ENCODE assay signal across 8 mouse cellular contexts in the genomic region with DNA sequence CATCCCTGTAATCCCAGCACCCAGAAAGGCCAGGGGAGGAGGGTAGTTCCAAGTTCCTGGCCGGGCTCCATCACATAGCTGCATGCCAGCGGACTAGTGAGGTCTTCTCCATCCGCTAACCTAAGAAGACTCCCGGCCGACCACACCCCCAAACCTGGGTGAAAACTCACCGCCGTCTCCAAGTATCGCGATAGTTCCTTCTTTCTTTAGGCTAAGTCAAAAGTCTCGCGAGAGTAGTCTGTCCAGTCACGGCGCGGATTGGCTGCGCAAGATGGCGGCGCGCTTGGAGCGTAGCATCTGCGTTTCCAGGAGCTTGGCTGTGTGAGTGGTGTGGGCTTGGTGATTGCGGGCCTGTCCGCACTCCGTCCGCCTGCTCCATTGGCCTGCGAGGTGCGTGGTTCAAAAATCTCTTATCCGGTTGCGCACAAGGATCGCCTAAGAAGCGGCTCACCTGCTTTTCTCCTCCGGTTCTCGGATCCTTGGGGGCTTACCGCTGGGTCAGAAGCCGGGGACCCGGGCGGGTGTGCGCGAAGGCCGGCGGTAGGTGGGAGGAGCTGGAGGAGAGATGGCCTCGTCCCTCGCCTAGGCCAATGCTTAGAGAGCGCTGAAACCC. TPM values are rescaled to one million over a fixed set of nuclear protein-coding genes. Genes with fewer than 3 reads are reported as not detected.
DNase-seq lines count a peak whose midpoint lies in the region; ATAC-seq and TF ChIP-seq lines count a peak whose summit lies in the region.

A gene (plus strand): TSS at position 236 of the 613 bp plus-strand sequence.

- under 1% methylated on average over 43 of the region's 43 CpGs for WGBS in forebrain, embryonic 13.5 days
- WGBS in large intestine, adult 2 months = under 1% methylated on average over 43 of the region's 43 CpGs
- 1% methylated on average over 43 of the region's 43 CpGs for WGBS in liver, postnatal 0 days (ENCODE audit: insufficient replicate concordance)
- WGBS in neural tube, embryonic 14.5 days = under 1% methylated on average over 43 of the region's 43 CpGs

- H3K4me3 ChIP-seq in ES-Bruce4 (ENCODE audit: low read depth, low read length) = peak within 1 kb of the TSS; percentile 74
- peak within 1 kb of the TSS; percentile 68 for H3K4me3 ChIP-seq in forebrain, embryonic 13.5 days
- peak within 1 kb of the TSS; percentile 88 for H3K4me3 ChIP-seq in liver, postnatal 0 days (ENCODE audit: low read depth, low read length)
- H3K4me3 ChIP-seq in neural tube, embryonic 14.5 days (ENCODE audit: low read depth, low read length) = peak within 1 kb of the TSS; percentile 89

- H3K9ac ChIP-seq in ES-Bruce4 (ENCODE audit: low read depth, poor library complexity, severe bottlenecking) = peak within 1 kb of the TSS; percentile 66
- peak within 1 kb of the TSS; percentile 79 for H3K9ac ChIP-seq in forebrain, embryonic 13.5 days
- H3K9ac ChIP-seq in liver, postnatal 0 days (replicated peaks) = peak within 1 kb of the TSS; percentile 91
- H3K9ac ChIP-seq in neural tube, embryonic 14.5 days (replicated peaks; ENCODE audit: low read depth, low read length) = peak within 1 kb of the TSS; percentile 86

- peak within 1 kb of the TSS; percentile 80 for H3K4me2 ChIP-seq in forebrain, embryonic 13.5 days
- H3K4me2 ChIP-seq in liver, postnatal 0 days (ENCODE audit: low read depth, low read length) = peak within 1 kb of the TSS; percentile 98
- H3K4me2 ChIP-seq in neural tube, embryonic 14.5 days (ENCODE audit: low read depth, low read length) = peak within 1 kb of the TSS; percentile 63

- TF ChIP-seq CTCF in ES-Bruce4 (IDR thresholded peaks at IDR 0.05; ENCODE audit: low read depth, low read length) = no peak
- no peak for TF ChIP-seq CTCF in liver, postnatal 0 days (IDR thresholded peaks at IDR 0.05; ENCODE audit: low read depth)

- H3K4me1 ChIP-seq in ES-Bruce4 (ENCODE audit: control insufficient read depth, insufficient read depth, low read length) = no peaks in the 10 kb centered on the region
- H3K4me1 ChIP-seq in forebrain, embryonic 13.5 days = peaks cover 17% of the 10 kb centered on the region
- H3K4me1 ChIP-seq in liver, postnatal 0 days (ENCODE audit: insufficient read depth) = peaks cover 17% of the 10 kb centered on the region
- H3K4me1 ChIP-seq in neural tube, embryonic 14.5 days (ENCODE audit: control insufficient read depth, insufficient read depth, low read length) = peaks cover 15% of the 10 kb centered on the region

- no peaks in the 10 kb centered on the region for H3K27me3 ChIP-seq in ES-Bruce4 (ENCODE audit: control insufficient read depth, insufficient read depth, low read length, poor library complexity, severe bottlenecking)
- no peaks in the 10 kb centered on the region for H3K27me3 ChIP-seq in forebrain, embryonic 13.5 days
- no peaks in the 10 kb centered on the region for H3K27me3 ChIP-seq in liver, postnatal 0 days (ENCODE audit: insufficient read depth, low read length)
- H3K27me3 ChIP-seq in neural tube, embryonic 14.5 days (ENCODE audit: control insufficient read depth, insufficient read depth, low read length) = no peaks in the 10 kb centered on the region

- TF ChIP-seq EP300 in ES-Bruce4 (IDR thresholded peaks at IDR 0.05; ENCODE audit: insufficient read depth, low read depth, low read length) = no peak; the same call in 1 of the 2 replicates
- TF ChIP-seq EP300 in liver, postnatal 0 days (IDR thresholded peaks at IDR 0.05; ENCODE audit: low read depth) = peak; percentile 85

- peaks cover 29% of the 10 kb centered on the region for H3K36me3 ChIP-seq in ES-Bruce4 (ENCODE audit: control insufficient read depth, insufficient read depth, low read length, poor library complexity, severe bottlenecking)
- peaks cover 25% of the 10 kb centered on the region for H3K36me3 ChIP-seq in forebrain, embryonic 13.5 days (ENCODE audit: poor library complexity, severe bottlenecking)
- H3K36me3 ChIP-seq in liver, postnatal 0 days (replicated peaks; ENCODE audit: insufficient read depth, low read length) = peaks cover 11% of the 10 kb centered on the region; the same call in 1 of the 2 replicates
- peaks cover 16% of the 10 kb centered on the region; the same call in 1 of the 2 replicates for H3K36me3 ChIP-seq in neural tube, embryonic 14.5 days (ENCODE audit: control insufficient read depth, insufficient read depth, low read length)

- ATAC-seq in cerebellum, adult (ENCODE audit: insufficient number of reproducible peaks, low FRiP score, low TSS enrichment) = peak; percentile 95; the same call in 1 of the 2 replicates
- ATAC-seq in forebrain, embryonic 13.5 days = peak; percentile 98
- ATAC-seq in liver, postnatal 0 days = peak; percentile 97
- peak; percentile 95 for ATAC-seq in neural tube, embryonic 14.5 days (ENCODE audit: low read depth)

- DNase-seq in heart, postnatal 10 days = peak; percentile 97
- peak; percentile 89 for DNase-seq in large intestine, adult 2 months (ENCODE audit: low read depth, low spot score)
- DNase-seq in liver, postnatal 0 days = peak; percentile 93
- peak; percentile 93 for DNase-seq in testis, postnatal 10 days (ENCODE audit: low spot score)

- H3K27ac ChIP-seq in ES-Bruce4 (ENCODE audit: insufficient read depth, low read length) = peak within 1 kb of the TSS; percentile 18; the same call in 1 of the 2 replicates
- peak within 1 kb of the TSS; percentile 92 for H3K27ac ChIP-seq in forebrain, embryonic 13.5 days
- H3K27ac ChIP-seq in liver, postnatal 0 days (ENCODE audit: low read depth) = peak within 1 kb of the TSS; percentile 96
- H3K27ac ChIP-seq in neural tube, embryonic 14.5 days (ENCODE audit: low read depth, low read length) = peak within 1 kb of the TSS; percentile 96

- no peaks in the 10 kb centered on the region for H3K9me3 ChIP-seq in ES-Bruce4 (replicated peaks; ENCODE audit: control insufficient read depth, insufficient read depth, low read length, poor library complexity, severe bottlenecking)
- H3K9me3 ChIP-seq in forebrain, embryonic 13.5 days (replicated peaks) = no peaks in the 10 kb centered on the region
- no peaks in the 10 kb centered on the region for H3K9me3 ChIP-seq in liver, postnatal 0 days (ENCODE audit: low read length)
- no peaks in the 10 kb centered on the region for H3K9me3 ChIP-seq in neural tube, embryonic 14.5 days (ENCODE audit: control insufficient read depth, low read length)

- intact Hi-C loops in heart, postnatal 10 days (cut with DNase I) = loop anchor here (2.0 kb wide), 1 partner anchor 46 kb away; a partner anchor contains a TSS

- peak; percentile 66 for TF ChIP-seq POLR2A in ES-Bruce4 (IDR thresholded peaks at IDR 0.05; ENCODE audit: insufficient read depth, low read length)

RNA-seq across cellular contexts. Expression of the gene that starts here (rescaled TPM):
- 65.4 and 66.2 TPM in 2 replicates for polyA plus RNA-seq in ES-Bruce4 (2011; ENCODE audit: insufficient read depth, insufficient read length, low read depth, missing spikeins)
- polyA plus RNA-seq in forebrain, embryonic 13.5 days (2015; fragmentation: Nextera tagmentation; extraction: Ambion mirVana) = 54.2 and 57.5 TPM in 2 replicates
- total RNA-seq in heart, postnatal 10 days (2021) = 10 to 100 TPM in 1 of 2 experiments, 1 to 10 TPM in 1; 9.9 to 14.7 TPM
- polyA plus RNA-seq in large intestine, adult 2 months (2012; rRNA removed) = 2.9 and 3.2 TPM in 2 replicates
- 7.2 and 8.4 TPM in 2 replicates for polyA plus RNA-seq in liver, postnatal 0 days (2015; fragmentation: Nextera tagmentation; extraction: Ambion mirVana)
- polyA plus RNA-seq in neural tube, embryonic 14.5 days (2014; fragmentation: Nextera tagmentation; extraction: Ambion mirVana) = 33.9 and 37.1 TPM in 2 replicates

Comparison
In these comparisons a context has a peak if more than half of its experiments do, and no peak if none do; other contexts are left out.
1. Peak in every context shown above with its lines: DNase-seq, ATAC-seq, H3K4me3 ChIP-seq and H3K27ac ChIP-seq.
2. H3K27ac ChIP-seq: peak in every context shown above with its lines; median percentile 96 in liver, postnatal 0 days; 96 in neural tube, embryonic 14.5 days; 92 in forebrain, embryonic 13.5 days; 18 in ES-Bruce4.